In genomic region chr16:39453400-39454138, GRCm38 (mm10) we compare ENCODE assay signal across 30 mouse cellular contexts.
DNase-seq lines count a peak whose midpoint lies in the region; ATAC-seq lines count a peak whose summit lies in the region.
"Had no signal": no experiment of that assay in that cellular context is flagged by ENCODE, and none has a peak within 500 bp of the region (broad histone marks: within the 10 kb centered on the region; RNA-seq: fewer than 3 reads in every experiment).

No protein-coding gene starts in this region.

- H3K9ac ChIP-seq in midbrain, embryonic 14.5 days (replicated peaks; ENCODE audit: low read length), result no peak overlapping the region
- H3K9ac ChIP-seq in midbrain, embryonic 16.5 days (ENCODE audit: low read depth, low read length), result no peak overlapping the region
- no peak overlapping the region for H3K9ac ChIP-seq in forebrain, embryonic 14.5 days (ENCODE audit: low read length)
- H3K9ac ChIP-seq: embryonic facial prominence, embryonic 15.5 days; heart, embryonic 12.5 days; hindbrain, embryonic 14.5 days; limb, embryonic 12.5 days; liver, embryonic 15.5 days; lung, embryonic 14.5 days; midbrain, embryonic 15.5 days had no signal

- WGBS in midbrain, embryonic 14.5 days, result 59% methylated on average over 5 of the region's 5 CpGs
- WGBS in midbrain, embryonic 16.5 days, result 56% methylated on average over 5 of the region's 5 CpGs
- 32% methylated on average over 5 of the region's 5 CpGs for WGBS in forebrain, embryonic 14.5 days

- no peak overlapping the region for H3K27ac ChIP-seq in midbrain, embryonic 14.5 days (replicated peaks; ENCODE audit: low read depth, low read length)
- no peak overlapping the region for H3K27ac ChIP-seq in midbrain, embryonic 16.5 days (ENCODE audit: low read length)
- no peak overlapping the region for H3K27ac ChIP-seq in forebrain, embryonic 14.5 days (ENCODE audit: low read depth, low read length)
- H3K27ac ChIP-seq: embryonic facial prominence, embryonic 15.5 days; heart, adult 2 months; hindbrain, embryonic 14.5 days; limb, embryonic 12.5 days; liver, embryonic 15.5 days; midbrain, embryonic 15.5 days had no signal

- no peak overlapping the region for H3K4me2 ChIP-seq in midbrain, embryonic 14.5 days (ENCODE audit: low read length)
- no peak overlapping the region for H3K4me2 ChIP-seq in midbrain, embryonic 16.5 days (ENCODE audit: low read length)
- no peak overlapping the region for H3K4me2 ChIP-seq in forebrain, embryonic 14.5 days (ENCODE audit: low read length)
- H3K4me2 ChIP-seq: embryonic facial prominence, embryonic 15.5 days; heart, embryonic 12.5 days; hindbrain, embryonic 14.5 days; limb, embryonic 12.5 days; liver, embryonic 15.5 days; lung, embryonic 14.5 days; midbrain, embryonic 15.5 days had no signal

- DNase-seq in midbrain, embryonic 14.5 days, result peak; percentile 20
- peak; percentile 6 for DNase-seq in brain, adult 2 months (ENCODE audit: low read depth, low spot score)
- peak; percentile 64 for DNase-seq in forebrain, embryonic 14.5 days (ENCODE audit: low spot score)
- DNase-seq in right cerebral cortex, postnatal 4 days, result no peak
- DNase-seq in layer of hippocampus, postnatal 10 days (ENCODE audit: low spot score in 2 of 2), result no peak
- DNase-seq in layer of hippocampus, adult 18-20 months (ENCODE audit: low spot score in 2 of 2), result no peak
- DNase-seq: adrenal gland, postnatal 14 days; cerebellum, adult 2 months; cerebellum, postnatal 25 days; embryo, embryonic 11 days; gastrocnemius, postnatal 25 days; heart, adult 2 months; heart, postnatal 4 days; kidney, adult 9 months; kidney, postnatal 10 days; layer of hippocampus, postnatal 36 days; lung, embryonic 14.5 days; lung, postnatal 14 days; right cerebral cortex, postnatal 25 days; spleen, adult 18-20 months; thymus, postnatal 14 days had no signal

- no peaks in the 10 kb centered on the region for H3K9me3 ChIP-seq in midbrain, embryonic 14.5 days (ENCODE audit: control insufficient read depth, low read length)
- no peaks in the 10 kb centered on the region for H3K9me3 ChIP-seq in midbrain, embryonic 16.5 days (replicated peaks; ENCODE audit: control insufficient read depth, low read length, poor library complexity, severe bottlenecking)
- no peaks in the 10 kb centered on the region for H3K9me3 ChIP-seq in forebrain, embryonic 14.5 days (replicated peaks; ENCODE audit: control insufficient read depth, low read length)
- H3K9me3 ChIP-seq: embryonic facial prominence, embryonic 15.5 days; limb, embryonic 12.5 days; liver, embryonic 15.5 days; midbrain, embryonic 15.5 days had no signal

- H3K4me3 ChIP-seq in midbrain, embryonic 14.5 days (replicated peaks; ENCODE audit: low read depth, low read length), result no peak overlapping the region
- no peak overlapping the region for H3K4me3 ChIP-seq in midbrain, embryonic 16.5 days (ENCODE audit: low read depth, low read length)
- no peak overlapping the region for H3K4me3 ChIP-seq in forebrain, embryonic 14.5 days (ENCODE audit: low read depth, low read length)
- H3K4me3 ChIP-seq: embryonic facial prominence, embryonic 15.5 days; heart, adult 2 months; heart, embryonic 12.5 days; limb, embryonic 12.5 days; liver, embryonic 15.5 days; midbrain, embryonic 15.5 days had no signal

- no peaks in the 10 kb centered on the region for H3K4me1 ChIP-seq in midbrain, embryonic 14.5 days (ENCODE audit: control insufficient read depth, insufficient read depth, low read length)
- H3K4me1 ChIP-seq in midbrain, embryonic 16.5 days (ENCODE audit: control insufficient read depth, insufficient read depth, low read length), result peaks cover 2% of the 10 kb centered on the region; the same call in 1 of the 2 replicates
- H3K4me1 ChIP-seq in forebrain, embryonic 14.5 days (ENCODE audit: control insufficient read depth, insufficient read depth, low read length), result peaks cover 6% of the 10 kb centered on the region
- H3K4me1 ChIP-seq: embryonic facial prominence, embryonic 15.5 days; heart, embryonic 12.5 days; limb, embryonic 12.5 days; liver, embryonic 15.5 days; midbrain, embryonic 15.5 days had no signal

- no peak for ATAC-seq in midbrain, embryonic 14.5 days (ENCODE audit: low FRiP score, low TSS enrichment)
- no peak for ATAC-seq in midbrain, embryonic 16.5 days
- ATAC-seq in forebrain, embryonic 14.5 days, result peak; percentile 83
- ATAC-seq: CD4-positive, CD25-positive, alpha-beta regulatory T cell, adult 4 months; intestine, postnatal 0 days; midbrain, embryonic 15.5 days had no signal

- H3K36me3 ChIP-seq in midbrain, embryonic 14.5 days (ENCODE audit: control insufficient read depth, insufficient read depth, low read length), result no peaks in the 10 kb centered on the region
- H3K36me3 ChIP-seq in midbrain, embryonic 16.5 days (ENCODE audit: control insufficient read depth, insufficient read depth, low read length), result no peaks in the 10 kb centered on the region
- no peaks in the 10 kb centered on the region for H3K36me3 ChIP-seq in forebrain, embryonic 14.5 days (ENCODE audit: control insufficient read depth, insufficient read depth, low read length)
- H3K36me3 ChIP-seq: embryonic facial prominence, embryonic 15.5 days; heart, embryonic 12.5 days; limb, embryonic 12.5 days; liver, embryonic 15.5 days; midbrain, embryonic 15.5 days had no signal

- H3K27me3 ChIP-seq in midbrain, embryonic 14.5 days (ENCODE audit: control insufficient read depth, insufficient read depth, low read length), result no peaks in the 10 kb centered on the region
- H3K27me3 ChIP-seq in midbrain, embryonic 16.5 days (ENCODE audit: control insufficient read depth, insufficient read depth, low read depth, low read length), result no peaks in the 10 kb centered on the region
- H3K27me3 ChIP-seq in forebrain, embryonic 14.5 days (replicated peaks; ENCODE audit: control insufficient read depth, insufficient read depth, low read length), result no peaks in the 10 kb centered on the region
- H3K27me3 ChIP-seq: embryonic facial prominence, embryonic 15.5 days; heart, embryonic 12.5 days; limb, embryonic 12.5 days; liver, embryonic 15.5 days; midbrain, embryonic 15.5 days had no signal

Comparison
In these comparisons a context has a peak if more than half of its experiments do, and no peak if none do; other contexts are left out.
1. DNase-seq: peak in midbrain, embryonic 14.5 days (single experiment), brain, adult 2 months (single experiment) and forebrain, embryonic 14.5 days (single experiment); none in right cerebral cortex, postnatal 4 days (single experiment), layer of hippocampus, postnatal 10 days (0 of 2) and layer of hippocampus, adult 18-20 months (0 of 2).